Mouse (Mus musculus) hindbrain, embryonic 12.5 days (tissue): ENCODE data around the gene Olig2. TPM values are rescaled to one million over a fixed set of nuclear protein-coding genes. Genes with fewer than 3 reads are reported as not detected.

ENCODE experiments used
- ATAC-seq: fragments of 200-750 bp; cut with Nextera tagmentation; 2 replicates; pipeline ENCODE4 v1.8.0; 2017; ENCODE audit warnings: moderate TSS enrichment; ENCODE audit not compliant: low FRiP score
- H3K27ac ChIP-seq: fragments of 300-500 bp; sonication (generic); 2 replicates; pipeline ENCODE4 v1.5.1; 2016; ENCODE audit warnings: mild to moderate bottlenecking
- H3K27me3 ChIP-seq: fragments of 300-500 bp; sonication (generic); 2 replicates; pipeline ENCODE4 v1.6.1; 2016; ENCODE audit warnings: mild to moderate bottlenecking
- H3K36me3 ChIP-seq: fragments of 300-500 bp; sonication (generic); 2 replicates; pipeline ENCODE4 v1.6.1; 2016; ENCODE audit warnings: mild to moderate bottlenecking
- H3K4me1 ChIP-seq: fragments of 300-500 bp; sonication (generic); 2 replicates; pipeline ENCODE4 v1.6.1; 2016
- H3K4me2 ChIP-seq: fragments of 300-500 bp; sonication (generic); replicated peaks from 2 replicates; pipeline ENCODE4 v1.6.1; 2016; ENCODE audit warnings: mild to moderate bottlenecking
- H3K4me3 ChIP-seq: fragments of 300-500 bp; sonication (generic); 2 replicates; pipeline ENCODE4 v1.5.1; 2016; ENCODE audit warnings: mild to moderate bottlenecking
- H3K9ac ChIP-seq: fragments of 300-500 bp; sonication (generic); 2 replicates; pipeline ENCODE4 v1.6.1; 2016; ENCODE audit warnings: mild to moderate bottlenecking, moderate library complexity
- H3K9me3 ChIP-seq: fragments of 300-500 bp; sonication (generic); replicated peaks from 2 replicates; pipeline ENCODE4 v1.6.1; 2016; ENCODE audit warnings: mild to moderate bottlenecking
- WGBS: fragments of 180-500 bp; shearing (Covaris S2); methylation state at CpG from one replicate; pipeline ENCODE4 v1.1.7; 2016; 5-methylcytosine and 5-hydroxymethylcytosine counted together
- polyA plus RNA-seq: library from polyadenylated mRNA; unstranded; fragments of >200 nt; fragmentation: Nextera tagmentation; extraction: Ambion mirVana; gene quantifications from 2 replicates; pipeline ENCODE4 v1.2.1, GENCODE M21; 2016

The Olig2 gene
- 2.8 and 3.4 TPM in 2 replicates for polyA plus RNA-seq

- Histone ChIP-seq H3K36me3 (no peaks in the 10 kb centered on the region), H3K9ac (no peak within 1 kb of the TSS), H3K4me3 (peak within 1 kb of the TSS; percentile 28), H3K4me2 (peak within 1 kb of the TSS; percentile 44), H3K27ac (no peak within 1 kb of the TSS), H3K27me3 (peaks cover 100% of the 10 kb centered on the region), H3K9me3 (no peaks in the 10 kb centered on the region), H3K4me1 (peaks cover 27% of the 10 kb centered on the region)
- peak; percentile 81 for ATAC-seq
- under 1% methylated on average over 53 of the region's 53 CpGs for WGBS
Observed at GRCm38 (mm10) chr16:91225233-91226037, at the start of gene Olig2. Gene Olig2, plus strand, starts transcription at chr16:91225457.

- Histone ChIP-seq H3K36me3 (no peaks in the 10 kb centered on the region), H3K4me2 (no peak overlapping the region), H3K27me3 (peaks cover 97% of the 10 kb centered on the region), H3K9me3 (no peaks in the 10 kb centered on the region), H3K27ac (no peak overlapping the region), H3K4me1 (peaks cover 13% of the 10 kb centered on the region), H3K4me3 (no peak overlapping the region), H3K9ac (no peak overlapping the region)
- ATAC-seq: peak; percentile 65
- 65% methylated on average over 8 of the region's 8 CpGs for WGBS
Observed at GRCm38 (mm10) chr16:91175892-91176291, 49.4 kb upstream of the Olig2 start.

DNA sequence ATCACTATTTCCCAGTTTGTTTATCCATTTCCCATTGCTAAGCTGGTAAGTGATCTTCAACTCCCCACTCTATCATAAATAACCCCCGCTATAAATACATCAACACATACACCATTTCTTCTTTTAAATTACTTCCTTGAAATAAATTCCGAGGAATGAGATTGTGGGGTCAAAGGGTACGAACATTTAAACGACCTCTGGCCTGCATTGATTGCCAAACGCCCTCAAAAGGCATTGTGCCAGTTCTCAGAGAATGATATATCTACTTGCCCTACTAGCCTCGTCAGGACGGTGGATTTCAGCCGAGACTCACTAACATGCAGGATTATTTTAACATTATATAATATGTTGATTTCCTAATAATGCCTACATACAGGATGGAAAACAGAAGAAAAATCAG is 38.2 kb upstream of the Olig2 start:
- Histone ChIP-seq H3K9ac (no peak overlapping the region), H3K27ac (no peak overlapping the region), H3K4me1 (no peaks in the 10 kb centered on the region; the same call in 1 of the 2 replicates), H3K9me3 (no peaks in the 10 kb centered on the region), H3K27me3 (peaks cover 99% of the 10 kb centered on the region), H3K36me3 (no peaks in the 10 kb centered on the region), H3K4me2 (no peak overlapping the region), H3K4me3 (no peak overlapping the region)
- ATAC-seq: no peak
- 60% methylated on average over 8 of the region's 8 CpGs for WGBS

DNA sequence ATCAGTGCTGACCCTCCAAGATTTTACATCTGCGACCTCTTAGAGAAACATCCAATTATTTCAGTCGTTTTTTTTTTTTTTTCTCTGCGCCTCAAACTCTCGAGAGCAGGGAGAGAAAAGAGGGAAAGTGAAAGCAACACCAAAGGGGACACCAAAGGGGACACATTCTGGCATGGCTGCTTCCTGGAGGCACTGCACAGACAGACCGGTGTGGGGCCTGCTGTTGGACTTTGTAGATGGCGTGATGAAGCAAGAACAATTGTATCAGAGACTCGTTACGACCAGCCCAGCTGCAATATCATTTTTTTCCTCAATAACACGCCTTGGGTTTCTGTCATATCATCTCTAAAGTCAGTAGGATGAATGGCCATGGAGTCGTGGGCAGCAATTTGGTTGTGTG is 37.6 kb upstream of the Olig2 start:
- Histone ChIP-seq H3K4me3 (no peak overlapping the region), H3K4me2 (no peak overlapping the region), H3K9me3 (no peaks in the 10 kb centered on the region), H3K27me3 (peaks cover 99% of the 10 kb centered on the region), H3K9ac (no peak overlapping the region), H3K4me1 (peaks cover 4% of the 10 kb centered on the region), H3K27ac (no peak overlapping the region), H3K36me3 (no peaks in the 10 kb centered on the region)
- 75% methylated on average over 10 of the region's 10 CpGs for WGBS
- no peak for ATAC-seq

- H3K27me3 ChIP-seq: peaks cover 95% of the 10 kb centered on the region
- H3K27ac ChIP-seq: no peak overlapping the region
- no peak overlapping the region for H3K4me2 ChIP-seq
- no peak overlapping the region for H3K4me3 ChIP-seq
- no peaks in the 10 kb centered on the region for H3K9me3 ChIP-seq
- no peaks in the 10 kb centered on the region for H3K36me3 ChIP-seq
- peaks cover 10% of the 10 kb centered on the region for H3K4me1 ChIP-seq
- H3K9ac ChIP-seq: no peak overlapping the region
- WGBS: 87% methylated on average over 12 of the region's 12 CpGs
- ATAC-seq: no peak
Observed at GRCm38 (mm10) chr16:91188304-91188703, 37.0 kb upstream of the Olig2 start.

DNA sequence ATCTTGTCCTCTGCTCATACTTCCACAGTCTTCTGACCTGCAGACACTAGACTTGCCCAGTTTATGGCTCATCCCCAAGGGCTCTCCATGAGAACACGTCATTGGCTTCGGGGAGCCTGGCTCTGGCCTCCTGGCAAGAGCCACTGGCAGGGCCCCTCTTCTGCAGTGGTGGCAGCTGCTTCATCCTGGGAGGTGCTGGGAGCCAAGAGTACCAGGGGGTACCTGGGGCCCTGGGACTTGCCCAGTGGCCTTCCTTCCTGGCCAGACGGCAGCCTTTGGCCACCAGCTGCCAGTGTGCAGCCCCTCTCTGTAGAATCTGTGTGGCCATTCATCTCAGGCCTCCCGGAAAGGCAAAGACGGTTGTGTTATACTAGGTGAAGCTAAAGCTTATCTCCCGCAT is 34.0 kb upstream of the Olig2 start:
- no peak for ATAC-seq
- no peak overlapping the region for H3K4me3 ChIP-seq
- H3K27ac ChIP-seq: no peak overlapping the region
- H3K4me1 ChIP-seq: peaks cover 13% of the 10 kb centered on the region
- no peak overlapping the region for H3K4me2 ChIP-seq
- H3K36me3 ChIP-seq: no peaks in the 10 kb centered on the region
- 70% methylated on average over 6 of the region's 6 CpGs for WGBS
- H3K27me3 ChIP-seq: peaks cover 94% of the 10 kb centered on the region
- no peak overlapping the region for H3K9ac ChIP-seq
- H3K9me3 ChIP-seq: no peaks in the 10 kb centered on the region

DNA sequence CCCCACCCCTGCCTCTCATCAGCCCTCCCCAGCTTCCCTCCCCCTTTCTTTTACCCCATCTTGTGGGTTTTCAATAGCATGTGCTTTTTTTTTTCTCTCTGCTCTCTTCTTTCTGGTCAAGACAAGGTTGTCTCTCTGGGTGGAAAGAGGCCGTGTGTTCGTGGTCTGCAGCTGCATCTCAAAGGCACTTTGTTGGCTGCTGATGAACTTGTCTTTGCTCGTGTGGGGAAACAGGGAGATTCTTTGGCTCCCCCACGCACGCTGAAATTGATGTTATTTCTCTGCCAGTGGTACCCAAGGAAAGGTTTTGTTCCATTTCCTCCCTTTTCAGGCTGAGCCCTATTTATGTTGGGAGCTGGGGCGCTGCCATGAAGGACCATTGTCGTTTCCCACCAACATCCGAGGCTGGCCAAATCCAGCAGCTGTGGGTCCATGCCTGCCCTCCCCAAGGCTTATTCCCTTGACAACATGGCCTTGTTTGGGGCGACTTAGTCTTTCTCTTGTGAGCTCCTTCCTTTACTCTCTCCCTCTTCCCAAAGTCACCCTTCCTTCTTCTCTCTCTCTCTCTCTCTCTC is 33.5 kb upstream of the Olig2 start:
- ATAC-seq: no peak
- peaks cover 1% of the 10 kb centered on the region; the same call in 1 of the 2 replicates for H3K9me3 ChIP-seq
- H3K4me1 ChIP-seq: peaks cover 13% of the 10 kb centered on the region
- H3K27ac ChIP-seq: no peak overlapping the region
- H3K27me3 ChIP-seq: peaks cover 89% of the 10 kb centered on the region
- 64% methylated on average over 9 of the region's 9 CpGs for WGBS
- no peaks in the 10 kb centered on the region for H3K36me3 ChIP-seq
- H3K9ac ChIP-seq: no peak overlapping the region
- H3K4me3 ChIP-seq: no peak overlapping the region
- no peak overlapping the region for H3K4me2 ChIP-seq

DNA sequence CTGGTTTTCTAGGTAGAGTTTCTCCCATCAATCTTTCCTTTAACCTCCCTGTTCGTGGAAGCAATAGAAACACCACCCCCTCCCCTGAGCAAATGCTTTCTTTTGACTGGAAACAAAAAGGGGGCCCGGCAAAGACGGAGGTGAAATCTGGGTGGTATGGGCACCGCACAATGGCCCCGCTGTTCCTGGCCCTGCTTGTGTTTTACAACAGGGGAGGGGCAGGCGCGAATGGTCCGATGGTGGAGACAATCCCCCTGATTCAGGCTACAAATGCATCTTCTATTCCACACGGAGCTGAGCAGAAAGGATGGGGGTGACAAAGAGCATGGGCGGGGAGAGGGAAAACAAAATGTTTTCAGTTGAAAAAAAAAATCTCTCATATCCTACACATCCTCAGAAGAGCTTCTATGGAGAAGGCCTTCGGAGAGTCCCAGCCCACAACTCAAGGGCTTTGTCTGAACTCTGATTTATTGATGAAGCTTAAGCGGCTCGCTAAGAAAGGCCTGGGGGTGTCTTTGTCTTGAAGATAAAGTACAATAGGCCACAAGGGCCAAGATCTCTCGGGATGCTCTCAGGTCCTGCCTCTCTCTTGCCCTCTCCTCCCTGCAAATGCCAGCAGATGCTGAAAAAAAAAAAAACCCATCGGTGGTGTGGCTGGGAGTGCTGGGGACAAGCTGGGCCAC is 32.4 kb upstream of the Olig2 start:
- H3K27ac ChIP-seq: no peak overlapping the region
- no peak overlapping the region for H3K9ac ChIP-seq
- 0 out of 2 replicates have a peak overlapping the region, but pooled peaks have one; percentile 6 for H3K4me2 ChIP-seq
- H3K4me3 ChIP-seq: no peak overlapping the region
- peaks cover 13% of the 10 kb centered on the region for H3K4me1 ChIP-seq
- WGBS: 26% methylated on average over 15 of the region's 15 CpGs
- peak; percentile 74 for ATAC-seq
- peaks cover 9% of the 10 kb centered on the region for H3K9me3 ChIP-seq
- peaks cover 82% of the 10 kb centered on the region for H3K27me3 ChIP-seq
- no peaks in the 10 kb centered on the region for H3K36me3 ChIP-seq

DNA sequence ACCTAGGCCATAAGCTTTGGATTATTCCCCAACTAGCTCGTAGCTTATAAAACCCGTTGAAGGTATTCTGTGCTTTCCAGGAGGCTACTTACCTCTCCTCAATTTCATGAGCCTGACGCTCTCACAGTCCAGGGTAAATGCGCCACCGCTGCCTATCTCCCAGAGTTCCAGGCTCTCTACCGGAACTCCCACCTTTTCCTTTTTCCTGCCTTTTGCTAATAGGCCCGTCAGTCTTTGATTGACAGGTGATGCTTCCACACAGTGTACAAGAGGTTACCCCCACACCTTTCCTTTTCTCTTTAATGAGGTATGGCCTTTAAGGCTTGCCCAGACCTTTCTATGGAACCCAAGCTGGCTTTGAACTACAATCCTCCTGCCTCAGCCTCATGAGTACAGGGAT is 25.4 kb upstream of the Olig2 start:
- no peak overlapping the region for H3K9ac ChIP-seq
- no peak for ATAC-seq
- H3K9me3 ChIP-seq: peaks cover 9% of the 10 kb centered on the region
- 93% methylated on average over 7 of the region's 7 CpGs for WGBS
- no peak overlapping the region for H3K27ac ChIP-seq
- no peaks in the 10 kb centered on the region for H3K4me1 ChIP-seq
- no peak overlapping the region for H3K4me2 ChIP-seq
- H3K36me3 ChIP-seq: no peaks in the 10 kb centered on the region
- peaks cover 55% of the 10 kb centered on the region for H3K27me3 ChIP-seq
- H3K4me3 ChIP-seq: no peak overlapping the region

DNA sequence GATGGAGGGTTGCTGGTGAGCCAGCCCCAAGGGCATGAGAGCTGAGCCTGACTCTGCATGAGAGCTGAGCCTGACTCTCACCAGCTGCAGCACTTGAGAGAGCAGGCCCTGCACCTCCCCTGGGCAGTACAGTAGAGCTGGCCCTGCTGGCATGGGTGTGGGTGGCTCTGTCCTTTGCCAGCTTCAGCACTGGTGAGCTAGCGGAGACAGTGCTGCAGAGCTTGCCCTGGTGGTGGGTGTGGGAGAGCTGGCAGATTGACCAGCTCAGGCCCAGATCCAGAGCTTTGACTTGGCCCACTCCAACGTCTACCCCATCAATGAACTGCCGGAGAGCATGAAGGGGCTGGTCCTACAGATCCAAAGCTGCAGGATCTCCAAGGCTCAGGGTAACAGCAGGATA is 22.3 kb upstream of the Olig2 start:
- Histone ChIP-seq H3K9ac (no peak overlapping the region), H3K36me3 (no peaks in the 10 kb centered on the region), H3K4me1 (no peaks in the 10 kb centered on the region), H3K4me2 (no peak overlapping the region), H3K9me3 (no peaks in the 10 kb centered on the region), H3K27me3 (peaks cover 64% of the 10 kb centered on the region), H3K4me3 (no peak overlapping the region), H3K27ac (no peak overlapping the region)
- ATAC-seq: no peak
- WGBS: 86% methylated on average over 3 of the region's 3 CpGs

GRCm38 (mm10) chr16:91206371-91206770 is 18.9 kb upstream of the Olig2 start:
- Histone ChIP-seq H3K9ac (no peak overlapping the region), H3K27ac (no peak overlapping the region), H3K36me3 (no peaks in the 10 kb centered on the region), H3K27me3 (peaks cover 73% of the 10 kb centered on the region), H3K4me3 (no peak overlapping the region), H3K4me2 (no peak overlapping the region), H3K9me3 (no peaks in the 10 kb centered on the region), H3K4me1 (no peaks in the 10 kb centered on the region)
- no peak for ATAC-seq
- 57% methylated on average over 1 of the region's 1 CpGs for WGBS

GRCm38 (mm10) chr16:91217077-91217476 is 8.2 kb upstream of the Olig2 start:
- Histone ChIP-seq H3K27ac (no peak overlapping the region), H3K9me3 (no peaks in the 10 kb centered on the region), H3K9ac (no peak overlapping the region), H3K4me2 (no peak overlapping the region), H3K4me3 (no peak overlapping the region), H3K4me1 (peaks cover 8% of the 10 kb centered on the region), H3K36me3 (no peaks in the 10 kb centered on the region), H3K27me3 (peaks cover 99% of the 10 kb centered on the region)
- WGBS: 42% methylated on average over 6 of the region's 6 CpGs
- no peak for ATAC-seq
